Mouse (Mus musculus) kidney, postnatal 36 days (tissue): ENCODE data around the gene Heyl.

ENCODE experiments used
- DNase-seq, 2 experiments: peaks; one replicate each; pipeline ENCODE4 v3.0.0; 2021 to 2022; ENCODE audit warnings: mixed read lengths in 2 of 2

Gene Heyl

GRCm38 (mm10) chr4:123233492-123234084 lies at the start of gene Heyl:
Heyl (plus strand) TSS chr4:123233556.
- DNase-seq, result peak; percentile 63 to 84

GRCm38 (mm10) chr4:123184816-123185215 lies 48.5 kb upstream of the Heyl start:
- DNase-seq, result no peak

- no peak for DNase-seq
These were observed 41.0 kb upstream of the Heyl start for GRCm38 (mm10) chr4:123192336-123192735.

- DNase-seq, result no peak
These were observed 39.6 kb upstream of the Heyl start for GRCm38 (mm10) chr4:123193791-123194190.

- peak in 1 of 2 experiments; percentile 25 for DNase-seq
These were observed 36.7 kb upstream of the Heyl start for GRCm38 (mm10) chr4:123196695-123197094.

- peak; percentile 55 to 80 for DNase-seq
These were observed 32.6 kb upstream of the Heyl start for GRCm38 (mm10) chr4:123200771-123201185.

GRCm38 (mm10) chr4:123201186-123202093 lies 31.9 kb upstream of the Heyl start, which contains the start of gene Nt5c1a:
Nt5c1a (plus strand) TSS chr4:123201504.
- DNase-seq, result peak in 1 of 2 experiments; percentile 41

GRCm38 (mm10) chr4:123202094-123202420 lies 31.3 kb upstream of the Heyl start:
- DNase-seq, result no peak

- no peak for DNase-seq
These were observed 26.0 kb upstream of the Heyl start for GRCm38 (mm10) chr4:123207337-123207736.

- no peak for DNase-seq
These were observed 22.4 kb upstream of the Heyl start for GRCm38 (mm10) chr4:123210996-123211395.

GRCm38 (mm10) chr4:123211453-123211852 lies 21.9 kb upstream of the Heyl start:
- no peak for DNase-seq

GRCm38 (mm10) chr4:123212330-123212729 lies 21.0 kb upstream of the Heyl start:
- no peak for DNase-seq

GRCm38 (mm10) chr4:123213975-123214374 lies 19.4 kb upstream of the Heyl start:
- DNase-seq, result no peak

GRCm38 (mm10) chr4:123215367-123215766 lies 18.0 kb upstream of the Heyl start:
- no peak for DNase-seq

- DNase-seq, result peak in 1 of 2 experiments; percentile 70
These were observed 16.6 kb upstream of the Heyl start for GRCm38 (mm10) chr4:123216782-123217181.

- DNase-seq, result peak; percentile 52 to 83
These were observed 13.5 kb upstream of the Heyl start for GRCm38 (mm10) chr4:123219720-123220357.

- DNase-seq, result no peak
These were observed 12.7 kb upstream of the Heyl start for GRCm38 (mm10) chr4:123220637-123221036.

GRCm38 (mm10) chr4:123223309-123223708 lies 10.0 kb upstream of the Heyl start:
- peak in 1 of 2 experiments; percentile 62 for DNase-seq

GRCm38 (mm10) chr4:123225718-123226403 lies 7.5 kb upstream of the Heyl start:
- DNase-seq, result no peak

GRCm38 (mm10) chr4:123227707-123228106 lies 5.6 kb upstream of the Heyl start:
- no peak for DNase-seq

- DNase-seq, result peak in 1 of 2 experiments; percentile 34
These were observed 5.1 kb upstream of the Heyl start for GRCm38 (mm10) chr4:123228270-123228669.

GRCm38 (mm10) chr4:123229166-123229565 lies 4.2 kb upstream of the Heyl start:
- DNase-seq, result no peak

- no peak for DNase-seq
These were observed 515 bp upstream of the Heyl start for GRCm38 (mm10) chr4:123232841-123233240.
